Mouse (Mus musculus) gastrocnemius, adult 2 months (tissue): ENCODE results near the gene Gm21244. TPM values are rescaled to one million over a fixed set of nuclear protein-coding genes. Genes with fewer than 3 reads are reported as not detected.
"Not testable (repeated sequence)": the region's sequence is repeated elsewhere in the genome, so short reads cannot be mapped to it uniquely, and the experiment has no call there.

Experiments used
- DNase-seq: peaks from one replicate; pipeline ENCODE4 v3.0.0; 2022
- H3K27ac ChIP-seq: fragments of 200-600 bp; 2 replicates; pipeline ENCODE4 v1.8.1; 2022; ENCODE audit warnings: mild to moderate bottlenecking
- H3K4me3 ChIP-seq: fragments of 200-600 bp; 2 replicates; pipeline ENCODE4 v1.8.1; 2022; ENCODE audit warnings: mild to moderate bottlenecking, moderate library complexity
- intact Hi-C: fragments of 180-260 bp; cut with DNase I; formaldehyde crosslinking; loops from one replicate; pipeline ENCODE4 v1.15.1; 2025
- long read RNA-seq, 2 experiments: library from polyadenylated mRNA; stranded (forward); transcript quantifications; one replicate each; pipeline ENCODE4 v2.0.0; 2021
- total RNA-seq, 2 experiments: library from RNA; stranded (reverse); gene quantifications; 2 replicates each; pipeline ENCODE4 v1.2.3; 2021

Gm21244 gene
- total RNA-seq, result not detected
- long read RNA-seq, experiment 1, result 0 reads
- long read RNA-seq, experiment 2, result 0 reads

DNA sequence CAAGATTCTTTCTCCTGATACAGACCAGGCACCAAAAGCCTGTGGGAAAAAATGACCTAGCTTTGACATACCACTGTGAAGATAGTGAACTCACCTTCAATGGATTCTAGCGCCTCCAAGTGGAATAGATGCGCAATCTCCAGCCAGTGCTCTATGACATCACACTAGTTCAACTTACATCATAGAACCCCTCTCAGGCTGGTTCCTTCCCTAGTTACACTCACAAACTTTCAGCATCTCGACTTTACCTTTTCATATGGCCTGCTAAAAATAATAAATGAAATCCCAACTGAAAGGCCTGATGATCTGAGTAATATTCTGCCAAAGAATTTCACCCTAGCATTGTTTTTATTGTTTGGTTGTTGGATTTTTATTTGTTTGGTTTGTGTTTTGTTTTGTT lies at the start of gene Gm21244:
Gm21244 (minus strand) TSS at position 101 of the 400 bp plus-strand sequence.
- DNase-seq, H3K4me3 ChIP-seq, intact Hi-C loops, H3K27ac ChIP-seq: not testable (repeated sequence)

Other genes with a start within 250 kb of the Gm21244 start
- gene Gm28998, start 84.5 kb upstream of the Gm21244 start, total RNA-seq, result not detected
- not detected for gene Gm21788, start 235.7 kb upstream of the Gm21244 start, total RNA-seq